Mouse (Mus musculus) lung, adult 2 months (tissue): Measurements from ENCODE around the gene Sfxn5. TPM values are rescaled to one million over a fixed set of nuclear protein-coding genes. Genes with fewer than 3 reads are reported as not detected.

Source experiments
- DNase-seq: peaks from one replicate; pipeline ENCODE4 v3.0.0; 2022
- H3K4me1 ChIP-seq: fragments of 200-500 bp; 2 replicates; pipeline ENCODE4 v1.6.1; 2011; ENCODE audit warnings: low read length; ENCODE audit not compliant: control insufficient read depth, insufficient read depth
- H3K4me3 ChIP-seq: fragments of 200-500 bp; replicated peaks from 2 replicates; pipeline ENCODE3; 2011; ENCODE audit warnings: low read depth, mild to moderate bottlenecking, control low read depth, low read length; ENCODE audit errors: extremely low read depth
- CTCF ChIP-seq: fragments of 200-500 bp; IDR thresholded peaks from 2 replicates; pipeline ENCODE4 v1.5.1; 2011; ENCODE audit warnings: mild to moderate bottlenecking, low read length, control low read depth; ENCODE audit not compliant: insufficient read depth
- POLR2A ChIP-seq: fragments of 200-500 bp; IDR thresholded peaks from 2 replicates; pipeline ENCODE4 v1.6.1; 2011; ENCODE audit warnings: low read depth, mild to moderate bottlenecking, control low read depth, low read length, borderline replicate concordance; ENCODE audit errors: extremely low read depth
- WGBS: fragments of 180-500 bp; shearing (Covaris S2); methylation state at CpG from one replicate; pipeline ENCODE4 v1.1.7; 2018; 5-methylcytosine and 5-hydroxymethylcytosine counted together
- polyA plus RNA-seq: library from polyadenylated mRNA; depleted of rRNA; stranded (reverse); fragments of >200 nt; gene quantifications from 2 replicates; pipeline ENCODE4 v1.2.3, GENCODE M21; 2012; rRNA removed

Sfxn5 gene
- 8.0 and 8.2 TPM in 2 replicates for polyA plus RNA-seq

- Histone ChIP-seq H3K4me1 (peaks cover 2% of the 10 kb centered on the region; the same call in 1 of the 2 replicates), H3K4me3 (peak within 1 kb of the TSS; percentile 92)
- TF ChIP-seq CTCF: no peak
- peak; percentile 79; the same call in 1 of the 2 replicates for TF ChIP-seq POLR2A
- DNase-seq: peak; percentile 96
- WGBS: under 1% methylated on average over 49 of the region's 49 CpGs
Measured at GRCm38 (mm10) chr6:85333000-85333669, at the start of gene Sfxn5. Gene Sfxn5 (minus strand): TSS chr6:85333422.

GRCm38 (mm10) chr6:85382791-85383190 lies 49.6 kb upstream of the Sfxn5 start:
- no peak for TF ChIP-seq POLR2A
- TF ChIP-seq CTCF: no peak

GRCm38 (mm10) chr6:85381648-85382020 lies 48.4 kb upstream of the Sfxn5 start:
- 84% methylated on average over 10 of the region's 10 CpGs for WGBS
- DNase-seq: no peak
- Histone ChIP-seq H3K4me1 (no peaks in the 10 kb centered on the region; the same call in 1 of the 2 replicates), H3K4me3 (no peak overlapping the region)
- no peak for TF ChIP-seq CTCF
- TF ChIP-seq POLR2A: no peak

More at GRCm38 (mm10) chr6:85382791-85383190, 49.6 kb upstream of the Sfxn5 start:
- 88% methylated on average over 2 of the region's 2 CpGs for WGBS
- no peaks in the 10 kb centered on the region; the same call in 1 of the 2 replicates for H3K4me1 ChIP-seq
- DNase-seq: no peak
- H3K4me3 ChIP-seq: no peak overlapping the region

- no peak overlapping the region for H3K4me3 ChIP-seq
- no peaks in the 10 kb centered on the region; the same call in 1 of the 2 replicates for H3K4me1 ChIP-seq
- WGBS: 40% methylated on average over 17 of the region's 17 CpGs
- TF ChIP-seq CTCF (no peak), POLR2A (no peak)
- DNase-seq: no peak
Measured at GRCm38 (mm10) chr6:85380901-85381647, 47.9 kb upstream of the Sfxn5 start.

- no peaks in the 10 kb centered on the region; the same call in 1 of the 2 replicates for H3K4me1 ChIP-seq
- no peak for TF ChIP-seq POLR2A
- peak; percentile 70 for TF ChIP-seq CTCF
- H3K4me3 ChIP-seq: no peak overlapping the region
- WGBS: 22% methylated on average over 10 of the region's 10 CpGs
- peak; percentile 68 for DNase-seq
Measured at GRCm38 (mm10) chr6:85380201-85380900, 47.1 kb upstream of the Sfxn5 start.

GRCm38 (mm10) chr6:85378629-85379028 lies 45.4 kb upstream of the Sfxn5 start:
- WGBS: 61% methylated on average over 8 of the region's 8 CpGs
- TF ChIP-seq CTCF: no peak
- TF ChIP-seq POLR2A: no peak
- Histone ChIP-seq H3K4me1 (peaks cover 2% of the 10 kb centered on the region; the same call in 1 of the 2 replicates), H3K4me3 (no peak overlapping the region)
- DNase-seq: no peak

GRCm38 (mm10) chr6:85377876-85378275 lies 44.7 kb upstream of the Sfxn5 start:
- 71% methylated on average over 5 of the region's 5 CpGs for WGBS
- DNase-seq: no peak
- Histone ChIP-seq H3K4me3 (no peak overlapping the region), H3K4me1 (peaks cover 5% of the 10 kb centered on the region; the same call in 1 of the 2 replicates)
- no peak for TF ChIP-seq POLR2A
- no peak for TF ChIP-seq CTCF

GRCm38 (mm10) chr6:85377066-85377734 lies 44.0 kb upstream of the Sfxn5 start:
- H3K4me1 ChIP-seq: peaks cover 5% of the 10 kb centered on the region; the same call in 1 of the 2 replicates
- no peak overlapping the region for H3K4me3 ChIP-seq
- DNase-seq: no peak
- no peak for TF ChIP-seq CTCF
- no peak for TF ChIP-seq POLR2A
- WGBS: 69% methylated on average over 4 of the region's 4 CpGs

GRCm38 (mm10) chr6:85374734-85375114 lies 41.5 kb upstream of the Sfxn5 start:
- peak; percentile 95 for DNase-seq
- WGBS: under 1% methylated on average over 19 of the region's 19 CpGs
- no peak for TF ChIP-seq POLR2A
- no peak for TF ChIP-seq CTCF
- Histone ChIP-seq H3K4me3 (peak overlapping the region; percentile 99), H3K4me1 (peaks cover 5% of the 10 kb centered on the region; the same call in 1 of the 2 replicates)
